Mouse (Mus musculus) forebrain, embryonic 11.5 days (tissue): Measurements from ENCODE around the gene Drg1. TPM values are rescaled to one million over a fixed set of nuclear protein-coding genes. Genes with fewer than 3 reads are reported as not detected.
A peak's percentile ranks its signal among the peaks of the same experiment; 100 is the strongest.
"Not testable (repeated sequence)": the region's sequence is repeated elsewhere in the genome, so short reads cannot be mapped to it uniquely, and the experiment has no call there.

Experiments
- ATAC-seq: fragments of 200-750 bp; cut with Nextera tagmentation; replicated peaks from 2 replicates; pipeline ENCODE4 v1.8.0; 2017; ENCODE audit warnings: moderate TSS enrichment; ENCODE audit not compliant: low FRiP score
- DNase-seq: peaks from one replicate; pipeline ENCODE4 v3.0.0-alpha.2; 2017; ENCODE audit warnings: low spot score
- H3K27ac ChIP-seq: fragments of 300-500 bp; sonication (generic); 2 replicates; pipeline ENCODE4 v1.5.1; 2014; ENCODE audit warnings: low read depth, low read length
- H3K27me3 ChIP-seq: fragments of 300-500 bp; sonication (generic); 2 replicates; pipeline ENCODE4 v1.6.1; 2014; ENCODE audit warnings: mild to moderate bottlenecking, low read length, mixed read lengths; ENCODE audit not compliant: control insufficient read depth, insufficient read depth
- H3K36me3 ChIP-seq: fragments of 300-500 bp; sonication (generic); 2 replicates; pipeline ENCODE4 v1.6.1; 2014; ENCODE audit warnings: mild to moderate bottlenecking, low read length, moderate library complexity, mixed read lengths; ENCODE audit not compliant: control insufficient read depth, insufficient read depth
- H3K4me1 ChIP-seq: fragments of 300-500 bp; sonication (generic); replicated peaks from 2 replicates; pipeline ENCODE4 v1.6.1; 2014; ENCODE audit warnings: low read length, mixed read lengths; ENCODE audit not compliant: control insufficient read depth, insufficient read depth
- H3K4me2 ChIP-seq: fragments of 300-500 bp; sonication (generic); 2 replicates; pipeline ENCODE4 v1.6.1; 2014; ENCODE audit warnings: low read depth, mild to moderate bottlenecking, low read length, moderate library complexity, mixed read lengths; ENCODE audit not compliant: severe bottlenecking
- H3K4me3 ChIP-seq: fragments of 300-500 bp; sonication (generic); 2 replicates; pipeline ENCODE4 v1.5.1; 2014; ENCODE audit warnings: low read depth, low read length
- H3K9ac ChIP-seq: fragments of 300-500 bp; sonication (generic); 2 replicates; pipeline ENCODE4 v1.6.1; 2014; ENCODE audit warnings: low read length
- H3K9me3 ChIP-seq: fragments of 300-500 bp; sonication (generic); 2 replicates; pipeline ENCODE4 v1.6.1; 2016; ENCODE audit warnings: low read length, mixed read lengths; ENCODE audit not compliant: control insufficient read depth
- WGBS: fragments of 180-500 bp; shearing (Covaris S2); extraction: QIAGEN DNeasy Blood & Tissue Kit; methylation state at CpG from one replicate; pipeline ENCODE4 v1.1.7; 2014; 5-methylcytosine and 5-hydroxymethylcytosine counted together
- polyA plus RNA-seq: library from polyadenylated mRNA; unstranded; fragments of >200 nt; fragmentation: Nextera tagmentation; extraction: Ambion mirVana; gene quantifications from 2 replicates; pipeline ENCODE4 v1.2.1, GENCODE M21; 2014

The Drg1 gene
- polyA plus RNA-seq, 1 experiment from 2014 or later, result 299 TPM

GRCm38 (mm10) chr11:3200636-3201035 is 65.6 kb downstream of the Drg1 start:
- H3K27ac ChIP-seq, H3K4me1 ChIP-seq, ATAC-seq, H3K4me3 ChIP-seq, H3K9ac ChIP-seq, H3K9me3 ChIP-seq, H3K4me2 ChIP-seq, H3K36me3 ChIP-seq, DNase-seq, H3K27me3 ChIP-seq: not testable (repeated sequence)
- WGBS, result 91% methylated on average over 6 of the region's 7 CpGs

- WGBS, result 85% methylated on average over 25 of the region's 25 CpGs
- ATAC-seq, result no peak
- Histone ChIP-seq H3K36me3 (no peaks in the 10 kb centered on the region), H3K9ac (no peak within 1 kb of the TSS), H3K4me1 (no peaks in the 10 kb centered on the region), H3K27me3 (no peaks in the 10 kb centered on the region), H3K4me3 (no peak within 1 kb of the TSS), H3K9me3 (no peaks in the 10 kb centered on the region), H3K27ac (no peak within 1 kb of the TSS), H3K4me2 (no peak within 1 kb of the TSS)
- DNase-seq, result no peak
These were observed 72.9 kb downstream of the Drg1 start, which contains the start of gene Sfi1 for GRCm38 (mm10) chr11:3193363-3193762. Sfi1 (minus strand) TSS chr11:3193463.

GRCm38 (mm10) chr11:3182707-3183106 is 83.5 kb downstream of the Drg1 start:
- not testable (repeated sequence) for H3K4me2 ChIP-seq, H3K9me3 ChIP-seq, H3K9ac ChIP-seq, H3K36me3 ChIP-seq, DNase-seq, H3K4me1 ChIP-seq, H3K27me3 ChIP-seq, H3K27ac ChIP-seq, ATAC-seq, H3K4me3 ChIP-seq
- 100% methylated on average over 1 of the region's 1 CpGs for WGBS

- H3K4me3 ChIP-seq, H3K27ac ChIP-seq, H3K4me1 ChIP-seq, H3K9ac ChIP-seq, H3K9me3 ChIP-seq, DNase-seq, H3K27me3 ChIP-seq, H3K36me3 ChIP-seq, ATAC-seq, H3K4me2 ChIP-seq: not testable (repeated sequence)
- 65% methylated on average over 1 of the region's 1 CpGs for WGBS
These were observed 84.2 kb downstream of the Drg1 start for GRCm38 (mm10) chr11:3181971-3182370.

GRCm38 (mm10) chr11:3181250-3181649 is 85.0 kb downstream of the Drg1 start:
- H3K4me2 ChIP-seq, H3K27ac ChIP-seq, H3K4me3 ChIP-seq, ATAC-seq, H3K36me3 ChIP-seq, H3K4me1 ChIP-seq, H3K9ac ChIP-seq, H3K27me3 ChIP-seq, H3K9me3 ChIP-seq: not testable (repeated sequence)
- peak; percentile 75 for DNase-seq
- 62% methylated on average over 4 of the region's 4 CpGs for WGBS

GRCm38 (mm10) chr11:3180510-3181160 is 85.6 kb downstream of the Drg1 start:
- DNase-seq, H3K4me1 ChIP-seq, H3K27ac ChIP-seq, ATAC-seq, H3K9ac ChIP-seq, H3K4me3 ChIP-seq, H3K27me3 ChIP-seq, H3K36me3 ChIP-seq, H3K4me2 ChIP-seq, H3K9me3 ChIP-seq: not testable (repeated sequence)
- 76% methylated on average over 6 of the region's 6 CpGs for whole genome bisulfite sequencing

GRCm38 (mm10) chr11:3179726-3180092 is 86.5 kb downstream of the Drg1 start:
- not testable (repeated sequence) for H3K4me1 ChIP-seq, H3K27me3 ChIP-seq, H3K4me3 ChIP-seq, H3K4me2 ChIP-seq, H3K9ac ChIP-seq, H3K9me3 ChIP-seq, H3K36me3 ChIP-seq, H3K27ac ChIP-seq, ATAC-seq, DNase-seq
- 87% methylated on average over 7 of the region's 7 CpGs for WGBS

GRCm38 (mm10) chr11:3178968-3179725 is 87.1 kb downstream of the Drg1 start:
- not testable (repeated sequence) for H3K4me2 ChIP-seq, H3K27me3 ChIP-seq, ATAC-seq, H3K36me3 ChIP-seq, H3K4me1 ChIP-seq, H3K4me3 ChIP-seq, H3K9me3 ChIP-seq, H3K27ac ChIP-seq, H3K9ac ChIP-seq
- WGBS, result 88% methylated on average over 6 of the region's 6 CpGs
- peak; percentile 56 for DNase-seq
